Mouse (Mus musculus) embryonic facial prominence, embryonic 15.5 days (tissue): ENCODE data around the gene Sall4. TPM values are rescaled to one million over a fixed set of nuclear protein-coding genes. Genes with fewer than 3 reads are reported as not detected.

Experiments used
- ATAC-seq: fragments of 200-750 bp; cut with Nextera tagmentation; 2 replicates; pipeline ENCODE4 v1.8.0; 2017; ENCODE audit warnings: low read depth, moderate TSS enrichment; ENCODE audit not compliant: insufficient number of reproducible peaks, low FRiP score, low TSS enrichment
- H3K27ac ChIP-seq: fragments of 300-500 bp; sonication (generic); replicated peaks from 2 replicates; pipeline ENCODE4 v1.5.1; 2015; ENCODE audit warnings: mild to moderate bottlenecking, inconsistent platforms
- H3K27me3 ChIP-seq: fragments of 300-500 bp; sonication (generic); 2 replicates; pipeline ENCODE4 v1.6.1; 2015; ENCODE audit warnings: inconsistent platforms
- H3K36me3 ChIP-seq: fragments of 300-500 bp; sonication (generic); 2 replicates; pipeline ENCODE4 v1.6.1; 2015; ENCODE audit warnings: mild to moderate bottlenecking, inconsistent platforms
- H3K4me1 ChIP-seq: fragments of 300-500 bp; sonication (generic); 2 replicates; pipeline ENCODE4 v1.6.1; 2015; ENCODE audit warnings: inconsistent platforms
- H3K4me2 ChIP-seq: fragments of 300-500 bp; sonication (generic); replicated peaks from 2 replicates; pipeline ENCODE4 v1.6.1; 2015; ENCODE audit warnings: mild to moderate bottlenecking, inconsistent platforms
- H3K4me3 ChIP-seq: fragments of 300-500 bp; sonication (generic); replicated peaks from 2 replicates; pipeline ENCODE4 v1.5.1; 2015; ENCODE audit warnings: mild to moderate bottlenecking, inconsistent platforms
- H3K9ac ChIP-seq: fragments of 300-500 bp; sonication (generic); 2 replicates; pipeline ENCODE4 v1.6.1; 2015; ENCODE audit warnings: inconsistent platforms
- H3K9me3 ChIP-seq: fragments of 300-500 bp; sonication (generic); replicated peaks from 2 replicates; pipeline ENCODE4 v1.6.1; 2016; ENCODE audit warnings: inconsistent platforms
- WGBS: fragments of 180-500 bp; shearing (Covaris S2); methylation state at CpG from one replicate; pipeline ENCODE4 v1.1.7; 2015; 5-methylcytosine and 5-hydroxymethylcytosine counted together
- polyA plus RNA-seq: library from polyadenylated mRNA; unstranded; fragments of >200 nt; fragmentation: Nextera tagmentation; extraction: Ambion mirVana; gene quantifications from 2 replicates; pipeline ENCODE4 v1.2.1, GENCODE M21; 2015

Sall4 gene
- polyA plus RNA-seq: 0.51 and 0.56 TPM in 2 replicates

GRCm38 (mm10) chr2:168767582-168767981, at the start of gene Sall4:
Gene Sall4, minus strand, starts transcription at chr2:168767943.
- Histone ChIP-seq H3K27me3 (peaks cover 78% of the 10 kb centered on the region), H3K4me2 (peak within 1 kb of the TSS; percentile 95), H3K4me3 (peak within 1 kb of the TSS; percentile 53), H3K9ac (no peak within 1 kb of the TSS), H3K9me3 (no peaks in the 10 kb centered on the region), H3K36me3 (no peaks in the 10 kb centered on the region), H3K4me1 (peaks cover 25% of the 10 kb centered on the region), H3K27ac (no peak within 1 kb of the TSS)
- WGBS: 11% methylated on average over 10 of the region's 10 CpGs
- no peak for ATAC-seq

- ATAC-seq: no peak
- Histone ChIP-seq H3K4me2 (no peak overlapping the region), H3K27me3 (0 out of 2 replicates have a peak, but pooled peaks cover 2% of the 10 kb centered on the region), H3K4me3 (no peak overlapping the region), H3K36me3 (no peaks in the 10 kb centered on the region), H3K27ac (no peak overlapping the region), H3K9ac (no peak overlapping the region), H3K9me3 (no peaks in the 10 kb centered on the region), H3K4me1 (no peaks in the 10 kb centered on the region)
- WGBS: 41% methylated on average over 6 of the region's 6 CpGs
Measured at GRCm38 (mm10) chr2:168813243-168813642, 45.5 kb upstream of the Sall4 start.

- Histone ChIP-seq H3K4me3 (no peak overlapping the region), H3K36me3 (no peaks in the 10 kb centered on the region), H3K27me3 (0 out of 2 replicates have a peak, but pooled peaks cover 2% of the 10 kb centered on the region), H3K4me2 (no peak overlapping the region), H3K9ac (no peak overlapping the region), H3K27ac (no peak overlapping the region), H3K9me3 (no peaks in the 10 kb centered on the region), H3K4me1 (no peaks in the 10 kb centered on the region)
- ATAC-seq: no peak
- WGBS: 12% methylated on average over 14 of the region's 14 CpGs
Measured at GRCm38 (mm10) chr2:168809895-168810294, 42.2 kb upstream of the Sall4 start.

- no peaks in the 10 kb centered on the region for H3K9me3 ChIP-seq
- no peak for ATAC-seq
- H3K27me3 ChIP-seq: 0 out of 2 replicates have a peak, but pooled peaks cover 2% of the 10 kb centered on the region
- no peak overlapping the region for H3K9ac ChIP-seq
- H3K4me3 ChIP-seq: no peak overlapping the region
- no peaks in the 10 kb centered on the region for H3K36me3 ChIP-seq
- 37% methylated on average over 4 of the region's 4 CpGs for WGBS
- no peak overlapping the region for H3K27ac ChIP-seq
- no peaks in the 10 kb centered on the region for H3K4me1 ChIP-seq
- H3K4me2 ChIP-seq: no peak overlapping the region
Measured at GRCm38 (mm10) chr2:168807681-168808080, 39.9 kb upstream of the Sall4 start.

- ATAC-seq: no peak
- no peak overlapping the region for H3K4me3 ChIP-seq
- H3K4me1 ChIP-seq: no peaks in the 10 kb centered on the region
- 80% methylated on average over 4 of the region's 4 CpGs for WGBS
- no peaks in the 10 kb centered on the region for H3K36me3 ChIP-seq
- no peak overlapping the region for H3K4me2 ChIP-seq
- no peak overlapping the region for H3K27ac ChIP-seq
- H3K9ac ChIP-seq: no peak overlapping the region
- H3K27me3 ChIP-seq: no peaks in the 10 kb centered on the region
- no peaks in the 10 kb centered on the region for H3K9me3 ChIP-seq
Measured at GRCm38 (mm10) chr2:168803849-168804248, 36.1 kb upstream of the Sall4 start.

- no peak overlapping the region for H3K4me2 ChIP-seq
- no peaks in the 10 kb centered on the region for H3K36me3 ChIP-seq
- no peaks in the 10 kb centered on the region for H3K4me1 ChIP-seq
- H3K27me3 ChIP-seq: no peaks in the 10 kb centered on the region
- no peaks in the 10 kb centered on the region for H3K9me3 ChIP-seq
- no peak overlapping the region for H3K4me3 ChIP-seq
- H3K9ac ChIP-seq: no peak overlapping the region
- 88% methylated on average over 12 of the region's 12 CpGs for WGBS
- ATAC-seq: no peak
- H3K27ac ChIP-seq: no peak overlapping the region
Measured at GRCm38 (mm10) chr2:168799326-168799725, 31.6 kb upstream of the Sall4 start.

GRCm38 (mm10) chr2:168798921-168799320, 31.2 kb upstream of the Sall4 start:
- H3K4me3 ChIP-seq: no peak overlapping the region
- no peak overlapping the region for H3K4me2 ChIP-seq
- H3K27me3 ChIP-seq: no peaks in the 10 kb centered on the region
- H3K4me1 ChIP-seq: no peaks in the 10 kb centered on the region
- no peak overlapping the region for H3K9ac ChIP-seq
- ATAC-seq: no peak
- no peaks in the 10 kb centered on the region for H3K36me3 ChIP-seq
- no peaks in the 10 kb centered on the region for H3K9me3 ChIP-seq
- H3K27ac ChIP-seq: no peak overlapping the region
- 79% methylated on average over 7 of the region's 7 CpGs for WGBS

- Histone ChIP-seq H3K4me1 (0 out of 2 replicates have a peak, but pooled peaks cover 2% of the 10 kb centered on the region), H3K4me2 (no peak overlapping the region), H3K27ac (no peak overlapping the region), H3K27me3 (no peaks in the 10 kb centered on the region), H3K36me3 (no peaks in the 10 kb centered on the region), H3K9me3 (no peaks in the 10 kb centered on the region), H3K9ac (no peak overlapping the region), H3K4me3 (no peak overlapping the region)
- 58% methylated on average over 4 of the region's 4 CpGs for WGBS
- ATAC-seq: no peak
Measured at GRCm38 (mm10) chr2:168791115-168791802, 23.5 kb upstream of the Sall4 start.

GRCm38 (mm10) chr2:168786174-168786573, 18.4 kb upstream of the Sall4 start:
- Histone ChIP-seq H3K9me3 (no peaks in the 10 kb centered on the region), H3K4me2 (no peak overlapping the region), H3K36me3 (no peaks in the 10 kb centered on the region), H3K4me3 (no peak overlapping the region), H3K27ac (no peak overlapping the region), H3K27me3 (no peaks in the 10 kb centered on the region), H3K4me1 (0 out of 2 replicates have a peak, but pooled peaks cover 2% of the 10 kb centered on the region), H3K9ac (no peak overlapping the region)
- ATAC-seq: no peak
- 89% methylated on average over 9 of the region's 9 CpGs for WGBS

GRCm38 (mm10) chr2:168780596-168780995, 12.9 kb upstream of the Sall4 start:
- Histone ChIP-seq H3K4me3 (no peak overlapping the region), H3K27me3 (no peaks in the 10 kb centered on the region), H3K4me2 (no peak overlapping the region), H3K9ac (no peak overlapping the region), H3K27ac (0 out of 2 replicates have a peak overlapping the region, but pooled peaks have one; percentile 34), H3K4me1 (peaks cover 13% of the 10 kb centered on the region), H3K36me3 (no peaks in the 10 kb centered on the region), H3K9me3 (no peaks in the 10 kb centered on the region)
- no peak for ATAC-seq
- 23% methylated on average over 9 of the region's 9 CpGs for WGBS

GRCm38 (mm10) chr2:168780024-168780423, 12.3 kb upstream of the Sall4 start:
- no peaks in the 10 kb centered on the region for H3K36me3 ChIP-seq
- no peak overlapping the region for H3K4me2 ChIP-seq
- WGBS: 17% methylated on average over 9 of the region's 9 CpGs
- no peak overlapping the region for H3K4me3 ChIP-seq
- H3K27me3 ChIP-seq: no peaks in the 10 kb centered on the region
- H3K4me1 ChIP-seq: peaks cover 13% of the 10 kb centered on the region
- no peaks in the 10 kb centered on the region for H3K9me3 ChIP-seq
- H3K9ac ChIP-seq: no peak overlapping the region
- H3K27ac ChIP-seq: no peak overlapping the region
- no peak for ATAC-seq

- ATAC-seq: no peak
- H3K4me3 ChIP-seq: no peak overlapping the region
- H3K9ac ChIP-seq: no peak overlapping the region
- no peaks in the 10 kb centered on the region for H3K9me3 ChIP-seq
- H3K4me1 ChIP-seq: peaks cover 13% of the 10 kb centered on the region
- H3K27me3 ChIP-seq: no peaks in the 10 kb centered on the region
- no peak overlapping the region for H3K4me2 ChIP-seq
- H3K27ac ChIP-seq: no peak overlapping the region
- no peaks in the 10 kb centered on the region for H3K36me3 ChIP-seq
Measured at GRCm38 (mm10) chr2:168777481-168777880, 9.7 kb upstream of the Sall4 start.
